ENCODE assay signal across 7 mouse cellular contexts in genomic region chr4:32800577-32801170, GRCm38 (mm10). TPM values are rescaled to one million over a fixed set of nuclear protein-coding genes. Genes with fewer than 3 reads are reported as not detected.
DNase-seq lines count a peak whose midpoint lies in the region; ATAC-seq lines count a peak whose summit lies in the region.

No protein-coding gene starts in this region.

- H3K27ac ChIP-seq in lung, embryonic 15.5 days: peak overlapping the region; percentile 99
- H3K27ac ChIP-seq in embryonic facial prominence, embryonic 13.5 days: peak overlapping the region; percentile 99
- peak overlapping the region; percentile 99 for H3K27ac ChIP-seq in intestine, embryonic 16.5 days (ENCODE audit: low read length)
- H3K27ac ChIP-seq in neural tube, embryonic 15.5 days (replicated peaks): peak overlapping the region; percentile 98

- intact Hi-C loops in left cerebral cortex, postnatal 4 days (cut with DNase I): loop anchor here (10.0 kb wide), 1 partner anchor 154 kb away; the partner anchor contains the start of gene Ankrd6

- ATAC-seq in lung, embryonic 15.5 days (ENCODE audit: borderline replicate concordance, extremely low read depth, low FRiP score, low TSS enrichment): peak; percentile 24; the same call in 1 of the 2 replicates
- 0 out of 2 replicates have a peak, but pooled peaks have one; percentile 18 for ATAC-seq in embryonic facial prominence, embryonic 13.5 days (ENCODE audit: insufficient number of reproducible peaks, insufficient read depth, low FRiP score, low TSS enrichment, low read depth)
- ATAC-seq in intestine, embryonic 16.5 days: peak; percentile 49
- peak; percentile 37 for ATAC-seq in neural tube, embryonic 15.5 days (ENCODE audit: low FRiP score)

- H3K27me3 ChIP-seq in lung, embryonic 15.5 days: no peaks in the 10 kb centered on the region
- no peaks in the 10 kb centered on the region for H3K27me3 ChIP-seq in embryonic facial prominence, embryonic 13.5 days
- no peaks in the 10 kb centered on the region for H3K27me3 ChIP-seq in intestine, embryonic 16.5 days (replicated peaks; ENCODE audit: control insufficient read depth, insufficient read depth, low read length)
- H3K27me3 ChIP-seq in neural tube, embryonic 15.5 days (replicated peaks): no peaks in the 10 kb centered on the region

- WGBS in lung, embryonic 15.5 days: 6% methylated on average over 9 of the region's 9 CpGs
- WGBS in embryonic facial prominence, embryonic 13.5 days: 5% methylated on average over 9 of the region's 9 CpGs
- WGBS in intestine, embryonic 16.5 days: 8% methylated on average over 9 of the region's 9 CpGs
- 8% methylated on average over 9 of the region's 9 CpGs for WGBS in neural tube, embryonic 15.5 days

- DNase-seq in lung, postnatal 10 days: no peak
- DNase-seq in adrenal gland, postnatal 4 days (ENCODE audit: low spot score in 2 of 2): no peak
- no peak for DNase-seq in left cerebral cortex, postnatal 4 days

- no peaks in the 10 kb centered on the region for H3K36me3 ChIP-seq in lung, embryonic 15.5 days
- H3K36me3 ChIP-seq in embryonic facial prominence, embryonic 13.5 days: peaks cover 9% of the 10 kb centered on the region
- no peaks in the 10 kb centered on the region for H3K36me3 ChIP-seq in intestine, embryonic 16.5 days (ENCODE audit: control insufficient read depth, insufficient read depth, low read length)
- H3K36me3 ChIP-seq in neural tube, embryonic 15.5 days: peaks cover 2% of the 10 kb centered on the region; the same call in 1 of the 2 replicates

- peaks cover 8% of the 10 kb centered on the region for H3K4me1 ChIP-seq in lung, embryonic 15.5 days
- H3K4me1 ChIP-seq in embryonic facial prominence, embryonic 13.5 days: peaks cover 8% of the 10 kb centered on the region; the same call in 1 of the 2 replicates
- peaks cover 8% of the 10 kb centered on the region; the same call in 1 of the 2 replicates for H3K4me1 ChIP-seq in intestine, embryonic 16.5 days (ENCODE audit: control insufficient read depth, insufficient read depth, low read length)
- peaks cover 12% of the 10 kb centered on the region for H3K4me1 ChIP-seq in neural tube, embryonic 15.5 days

- peak overlapping the region; percentile 86 for H3K4me3 ChIP-seq in lung, embryonic 15.5 days
- H3K4me3 ChIP-seq in embryonic facial prominence, embryonic 13.5 days: peak overlapping the region; percentile 81
- peak overlapping the region; percentile 81 for H3K4me3 ChIP-seq in intestine, embryonic 16.5 days (ENCODE audit: low read length)
- H3K4me3 ChIP-seq in neural tube, embryonic 15.5 days (replicated peaks): peak overlapping the region; percentile 67

- H3K9me3 ChIP-seq in lung, embryonic 15.5 days: no peaks in the 10 kb centered on the region
- no peaks in the 10 kb centered on the region for H3K9me3 ChIP-seq in embryonic facial prominence, embryonic 13.5 days
- no peaks in the 10 kb centered on the region for H3K9me3 ChIP-seq in intestine, embryonic 16.5 days (ENCODE audit: control insufficient read depth, low read length)
- H3K9me3 ChIP-seq in neural tube, embryonic 15.5 days (replicated peaks): no peaks in the 10 kb centered on the region

- peak overlapping the region; percentile 91 for H3K9ac ChIP-seq in lung, embryonic 15.5 days
- peak overlapping the region; percentile 90 for H3K9ac ChIP-seq in embryonic facial prominence, embryonic 13.5 days
- peak overlapping the region; percentile 93 for H3K9ac ChIP-seq in intestine, embryonic 16.5 days (ENCODE audit: low read depth, low read length)
- H3K9ac ChIP-seq in neural tube, embryonic 15.5 days (replicated peaks): peak overlapping the region; percentile 74

- peak overlapping the region; percentile 74 for H3K4me2 ChIP-seq in lung, embryonic 15.5 days
- peak overlapping the region; percentile 72 for H3K4me2 ChIP-seq in embryonic facial prominence, embryonic 13.5 days
- peak overlapping the region; percentile 78 for H3K4me2 ChIP-seq in intestine, embryonic 16.5 days (ENCODE audit: low read depth, low read length)
- H3K4me2 ChIP-seq in neural tube, embryonic 15.5 days: peak overlapping the region; percentile 73

RNA-seq across cellular contexts. Expression of gene Lyrm2, which starts 0.6 kb away (rescaled TPM):
- 88.9 and 101 TPM in 2 replicates for polyA plus RNA-seq in lung, embryonic 15.5 days (2015; fragmentation: Nextera tagmentation; extraction: Ambion mirVana)
- 136 and 140 TPM in 2 replicates for polyA plus RNA-seq in embryonic facial prominence, embryonic 13.5 days (2015; fragmentation: Nextera tagmentation; extraction: Ambion mirVana)
- polyA plus RNA-seq in intestine, embryonic 16.5 days (2015; fragmentation: Nextera tagmentation; extraction: Ambion mirVana): 80.3 and 89.1 TPM in 2 replicates
- 106 and 120 TPM in 2 replicates for polyA plus RNA-seq in neural tube, embryonic 15.5 days (2015; fragmentation: Nextera tagmentation; extraction: Ambion mirVana)
- total RNA-seq in adrenal gland, postnatal 4 days (2021): 10 to 100 TPM; 61.0 to 65.9 TPM
- 10 to 100 TPM; 40.7 to 44.0 TPM for total RNA-seq in left cerebral cortex, postnatal 4 days (2021)
